Mouse (Mus musculus): ENCODE results near the gene Pigb.
"Not testable (repeated sequence)": the region's sequence is repeated elsewhere in the genome, so short reads cannot be mapped to it uniquely, and the experiment has no call there.

The Pigb gene

DNA sequence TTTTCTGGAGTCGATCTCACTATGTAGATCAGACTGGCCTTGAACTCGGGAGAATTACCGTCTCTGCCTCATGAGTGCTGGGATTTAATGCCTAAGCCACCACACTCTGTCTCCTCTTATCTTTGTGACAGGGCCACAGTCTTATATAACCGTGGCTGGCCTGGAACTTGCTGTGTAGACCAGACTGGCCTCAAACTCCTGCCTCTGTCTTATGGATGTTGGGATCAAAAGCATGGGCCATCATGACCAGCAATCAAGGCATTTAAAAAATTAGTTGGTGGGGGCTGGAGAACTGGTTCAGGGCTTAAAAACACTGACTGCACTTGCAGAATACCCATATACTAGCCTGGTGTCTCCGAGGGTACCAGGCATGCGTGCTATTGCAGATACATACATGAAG is at the start of gene Pigb:
Pigb (minus strand) TSS at position 299 of the 400 bp plus-strand sequence.
- DNase-seq, result no peak

DNA sequence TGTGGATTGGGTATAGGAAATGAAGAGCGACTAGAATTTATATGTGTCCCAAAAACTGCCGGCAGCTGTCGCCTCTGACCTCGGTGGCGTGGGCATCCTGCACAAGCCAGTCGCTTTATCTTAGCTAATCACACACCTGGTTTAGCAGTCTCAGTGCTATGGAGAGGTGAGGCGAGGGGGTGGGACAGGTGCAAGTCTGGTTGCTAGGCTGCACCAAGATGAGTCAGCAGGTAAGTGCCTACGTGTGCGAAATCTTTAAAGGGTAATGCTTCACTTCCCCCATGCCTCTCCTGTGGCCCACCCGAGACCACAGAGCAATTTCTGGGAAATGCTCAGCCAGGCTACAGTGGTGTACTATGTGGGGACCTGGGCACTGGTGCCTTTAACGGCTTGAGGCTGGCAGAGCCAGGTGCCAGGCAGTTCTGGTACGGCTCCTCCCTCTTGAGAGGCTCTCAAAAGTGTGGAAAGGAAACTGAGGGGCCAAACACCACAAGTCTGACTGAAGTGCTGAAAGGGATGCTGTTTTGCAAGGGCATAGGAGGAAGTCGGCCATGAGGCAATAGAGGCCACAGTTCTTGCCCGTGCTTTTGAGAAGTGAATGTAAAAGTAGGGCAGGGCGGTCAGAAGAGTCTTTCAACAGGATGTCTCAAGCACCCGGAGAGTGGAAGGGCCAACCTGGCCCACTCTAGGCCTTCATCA is 49.2 kb upstream of the Pigb start:
- DNase-seq, result peak; percentile 53

DNA sequence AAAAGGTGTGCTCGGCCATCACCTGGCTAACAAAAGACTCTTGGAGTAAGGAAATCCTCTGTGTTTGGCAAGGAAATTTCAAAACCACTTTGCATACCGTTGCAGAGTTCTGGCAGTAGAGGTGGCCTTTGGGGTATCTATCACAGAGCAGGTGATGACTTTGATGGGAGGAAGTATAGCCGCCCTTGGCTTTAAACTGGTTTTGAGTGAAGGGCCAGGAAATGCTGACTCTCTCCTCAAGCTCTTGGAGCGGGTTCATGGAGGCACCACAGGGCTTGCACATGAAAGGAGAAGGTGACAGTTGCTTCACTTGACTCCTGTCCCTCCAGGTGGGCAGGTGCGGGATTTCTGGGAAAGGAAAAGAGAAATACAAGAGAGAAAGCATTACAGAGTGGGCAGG is 47.4 kb upstream of the Pigb start:
- DNase-seq, result no peak

DNA sequence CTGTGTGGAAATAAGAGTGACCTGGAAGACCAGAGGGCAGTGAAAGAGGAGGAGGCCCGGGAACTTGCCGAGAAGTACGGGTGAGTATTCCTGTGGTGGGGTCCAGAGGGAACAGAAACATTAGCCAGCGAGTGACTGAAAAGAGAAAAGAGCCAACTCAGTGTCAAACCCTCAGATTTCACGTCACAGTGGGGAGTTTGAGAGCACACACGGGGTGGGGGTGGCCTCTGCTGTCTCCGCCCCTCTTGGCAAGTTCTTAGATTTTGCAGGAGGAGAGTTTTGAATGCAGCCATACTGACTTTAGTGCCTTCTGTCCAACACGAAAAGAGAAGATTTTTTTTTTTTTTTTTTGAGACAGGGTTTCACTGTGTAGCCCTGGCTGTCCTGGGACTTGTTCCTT is 46.9 kb upstream of the Pigb start:
- DNase-seq, result no peak

DNA sequence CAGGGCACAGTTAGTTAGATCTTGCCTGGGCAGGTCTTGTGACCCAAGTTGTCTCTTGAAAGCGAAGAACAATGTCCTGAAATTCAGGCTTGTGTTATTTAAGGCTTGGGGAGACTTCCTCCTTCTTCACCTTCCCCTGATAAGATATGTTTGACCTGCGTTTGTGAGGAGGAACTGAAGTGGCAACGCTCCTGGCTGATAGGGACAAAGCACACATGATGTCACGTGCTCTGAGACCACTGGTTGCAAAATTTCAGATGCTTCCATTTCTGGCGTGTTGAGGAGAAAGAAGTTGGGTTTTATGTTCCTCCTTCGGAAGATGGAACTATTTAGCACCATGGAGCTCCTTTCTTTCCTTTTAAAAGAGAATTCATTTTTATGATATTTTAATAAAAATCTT is 45.7 kb upstream of the Pigb start:
- DNase-seq, result no peak

DNA sequence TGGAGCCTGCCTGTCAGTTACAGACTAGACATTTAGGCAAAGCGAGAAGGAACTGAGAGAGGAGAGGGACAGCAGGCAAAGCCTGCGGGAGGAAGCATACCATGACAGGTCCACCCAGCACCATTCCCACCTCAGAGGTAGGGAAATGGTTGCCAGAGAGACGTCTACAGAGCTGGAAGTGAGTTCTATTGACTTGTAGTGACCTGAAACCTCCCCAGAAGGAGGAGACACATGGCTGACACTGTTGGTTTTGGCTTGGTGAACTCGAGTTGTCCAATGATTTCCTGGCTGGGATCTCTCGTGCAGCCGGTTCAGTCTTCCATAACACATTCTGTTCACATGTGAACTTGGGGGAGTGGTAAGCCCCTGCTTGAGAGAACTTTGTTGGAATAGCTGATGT is 43.8 kb upstream of the Pigb start:
- DNase-seq, result no peak

DNA sequence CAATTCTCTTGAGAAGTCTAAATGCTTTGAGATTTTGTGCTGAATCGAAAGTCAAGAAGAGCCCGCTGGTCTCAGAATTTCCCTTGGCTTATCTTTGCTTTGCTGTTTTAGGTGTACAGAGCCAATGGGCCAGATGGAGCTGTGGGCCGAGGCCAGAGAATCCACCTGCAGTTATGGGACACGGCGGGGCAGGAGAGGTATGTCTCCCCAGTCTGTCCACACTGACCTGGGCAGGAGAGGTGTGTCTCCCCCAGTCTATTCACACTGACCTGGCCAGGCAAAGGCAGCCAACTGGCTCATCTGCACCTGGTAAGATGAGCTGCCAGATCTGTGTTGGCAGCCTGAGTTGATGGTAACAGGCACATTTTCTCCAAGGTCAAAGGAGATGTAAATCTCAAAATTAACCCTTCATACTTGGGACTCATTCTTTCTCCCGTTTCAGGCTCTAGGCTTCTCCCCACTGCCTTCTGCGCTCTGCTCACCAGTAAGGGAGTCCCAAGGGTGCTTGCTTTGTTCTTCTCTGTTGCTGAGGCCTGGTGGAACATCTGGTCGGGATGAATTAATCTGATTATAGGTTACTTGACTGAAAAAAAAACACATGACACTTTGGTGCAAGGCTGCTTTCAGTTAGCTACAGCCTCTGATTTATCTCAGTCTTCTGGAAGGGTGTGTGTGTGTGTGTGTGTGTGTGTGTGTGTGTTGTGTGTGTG is 42.3 kb upstream of the Pigb start:
- no peak for DNase-seq

DNA sequence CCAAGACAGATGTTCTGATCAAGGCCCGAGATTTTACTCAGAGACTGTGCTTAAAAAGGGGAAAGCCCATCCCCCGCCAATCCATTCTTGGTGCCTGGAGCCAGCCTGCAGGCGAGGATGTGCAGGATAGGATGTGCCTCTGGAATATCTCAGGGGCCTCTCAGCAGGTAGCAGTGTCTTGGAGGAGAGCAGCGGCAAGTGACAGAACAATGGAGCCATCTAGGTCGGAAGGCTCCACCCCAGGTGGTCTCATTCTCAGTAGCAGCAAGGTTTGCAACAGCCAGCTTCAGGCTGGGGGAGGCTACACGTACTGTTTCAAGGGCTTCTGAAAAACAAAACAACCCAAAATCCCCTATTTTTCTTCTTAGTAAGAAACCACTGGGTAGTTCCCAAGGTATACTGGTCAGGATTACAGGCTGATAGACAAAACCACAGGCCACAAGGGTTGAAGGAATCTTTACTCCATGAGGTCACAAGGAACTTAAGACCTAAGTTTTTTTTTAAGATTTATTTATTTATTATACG is 39.7 kb upstream of the Pigb start:
- DNase-seq, result no peak

DNA sequence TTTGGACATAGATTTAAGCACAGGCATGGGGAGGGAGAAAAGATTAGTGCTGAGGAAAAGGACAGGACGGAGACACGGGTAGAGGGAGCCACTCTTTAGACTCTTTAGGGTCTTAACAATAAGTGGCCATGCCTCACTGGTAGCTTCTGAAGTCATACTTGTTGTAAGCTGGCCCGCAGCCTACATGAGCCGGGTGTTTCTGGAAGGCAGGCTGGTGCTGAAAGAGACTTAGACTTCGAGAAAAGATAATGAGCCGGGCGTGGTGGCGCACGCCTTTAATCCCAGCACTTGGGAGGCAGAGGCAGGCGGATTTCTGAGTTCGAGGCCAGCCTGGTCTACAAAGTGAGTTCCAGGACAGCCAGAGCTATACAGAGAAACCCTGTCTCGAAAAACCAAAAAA is 39.2 kb upstream of the Pigb start:
- not testable (repeated sequence) for DNase-seq

DNA sequence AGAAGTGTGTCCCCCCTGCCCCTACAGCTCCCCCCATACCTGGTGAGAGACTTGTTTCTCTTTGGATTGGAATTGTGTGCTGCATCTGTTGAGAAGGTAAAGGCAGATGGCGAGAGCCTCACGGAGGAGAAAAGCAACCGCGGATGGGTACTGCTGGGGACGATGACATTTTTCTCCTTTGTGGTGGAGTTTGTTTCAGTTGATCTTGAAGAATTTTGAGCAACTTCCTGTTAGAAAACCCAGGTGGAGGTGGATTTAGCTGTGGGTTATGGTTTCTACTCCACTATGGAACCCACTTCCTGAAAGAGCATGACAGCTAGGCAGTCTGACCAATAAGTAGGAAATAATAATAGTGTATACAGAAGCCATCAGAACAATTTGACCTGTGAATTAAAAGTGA is 33.0 kb upstream of the Pigb start:
- DNase-seq, result no peak

DNA sequence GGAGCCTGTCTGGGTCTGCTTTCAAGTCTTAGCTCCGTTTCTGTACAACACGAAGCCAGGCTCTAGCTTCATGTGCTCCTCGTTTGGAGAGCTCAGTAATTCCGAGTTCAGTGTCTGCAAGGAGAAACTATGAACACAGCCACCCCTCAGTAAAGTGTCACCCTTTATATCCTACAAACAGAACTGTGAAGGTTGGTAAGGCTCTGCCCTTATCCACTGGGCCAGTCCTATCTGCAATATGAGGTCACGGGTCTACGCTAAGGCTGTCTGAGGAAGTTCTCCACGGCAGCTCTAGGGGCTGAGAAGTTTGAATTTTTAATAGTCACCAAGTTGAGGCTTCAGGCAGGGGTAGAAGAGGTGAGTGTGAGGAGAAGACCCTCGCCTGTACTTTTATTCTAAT is 32.2 kb upstream of the Pigb start:
- no peak for DNase-seq

DNA sequence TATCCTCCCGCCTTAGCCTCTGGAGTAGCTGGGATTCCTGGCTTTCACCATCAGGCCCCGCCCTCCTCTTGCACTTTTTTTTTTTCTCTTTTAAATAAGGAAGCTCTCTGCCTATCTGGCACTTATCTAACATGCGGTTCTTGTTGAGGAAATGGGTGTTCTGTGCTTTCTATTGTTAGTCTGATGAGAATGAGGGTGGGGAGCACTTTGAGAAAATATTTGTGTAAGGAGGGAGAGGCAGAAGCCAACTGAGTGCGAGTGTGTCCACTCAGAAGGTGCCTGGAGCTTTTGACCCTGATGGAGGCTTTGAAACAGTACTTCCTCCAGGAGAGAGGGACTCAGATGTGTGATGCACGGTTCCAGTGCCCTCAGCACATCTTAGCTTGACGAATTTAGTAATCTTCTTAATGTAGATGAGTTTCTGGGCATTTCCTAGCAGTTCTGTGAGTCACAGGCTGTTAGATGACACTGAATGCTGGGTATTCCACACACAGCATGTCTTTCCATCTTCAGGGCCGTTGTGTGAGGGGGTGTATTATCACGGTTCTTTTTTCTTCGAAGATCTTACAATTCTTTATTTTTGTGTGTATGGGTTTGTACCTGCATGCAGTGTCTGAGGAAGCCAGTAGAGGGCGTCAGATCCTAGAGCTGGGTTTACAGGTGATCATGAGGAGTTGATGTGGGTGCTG is 30.9 kb upstream of the Pigb start:
- DNase-seq, result peak; percentile 50

DNA sequence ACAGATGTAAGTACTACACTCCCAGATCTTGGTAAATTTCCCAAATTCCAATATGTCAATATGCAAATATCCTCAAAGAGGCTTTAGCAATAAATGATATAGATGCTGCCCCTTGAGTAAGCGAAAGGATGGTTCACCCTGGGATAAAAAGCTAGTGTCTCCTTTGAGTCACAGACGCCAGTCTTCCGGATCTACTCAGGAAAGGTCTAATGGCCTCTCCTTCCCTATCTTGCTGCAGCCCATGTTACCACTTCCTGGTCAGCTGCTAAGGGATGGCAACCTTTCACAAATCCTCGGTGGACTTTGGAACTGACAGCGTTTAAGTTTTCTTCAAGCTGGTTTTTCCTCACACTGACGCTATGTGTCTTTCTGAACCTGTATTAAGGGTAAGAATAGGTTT is 28.5 kb upstream of the Pigb start:
- DNase-seq, result peak; percentile 27

DNA sequence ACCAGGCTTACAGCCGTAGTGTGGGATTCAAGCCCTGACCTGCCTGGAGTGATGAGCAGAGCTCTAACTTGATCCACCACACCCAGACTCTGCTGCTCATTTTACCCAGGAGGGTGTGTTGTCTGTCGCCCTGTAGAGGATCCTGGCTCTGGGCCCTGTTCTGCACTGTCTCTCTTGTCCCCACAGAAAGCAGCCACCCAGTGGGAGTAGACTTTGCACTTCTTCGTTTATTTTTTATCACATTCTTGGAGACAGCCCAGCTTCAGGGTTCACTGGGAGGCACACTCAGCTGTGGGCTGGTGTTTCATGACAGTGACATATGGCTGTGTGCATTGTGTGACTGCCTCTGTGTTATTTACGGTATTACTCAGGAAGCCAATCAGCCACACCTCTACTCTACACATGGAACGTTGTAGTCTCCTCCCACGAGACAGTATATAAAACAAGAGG is 28.1 kb upstream of the Pigb start:
- DNase-seq, result peak; percentile 70

DNA sequence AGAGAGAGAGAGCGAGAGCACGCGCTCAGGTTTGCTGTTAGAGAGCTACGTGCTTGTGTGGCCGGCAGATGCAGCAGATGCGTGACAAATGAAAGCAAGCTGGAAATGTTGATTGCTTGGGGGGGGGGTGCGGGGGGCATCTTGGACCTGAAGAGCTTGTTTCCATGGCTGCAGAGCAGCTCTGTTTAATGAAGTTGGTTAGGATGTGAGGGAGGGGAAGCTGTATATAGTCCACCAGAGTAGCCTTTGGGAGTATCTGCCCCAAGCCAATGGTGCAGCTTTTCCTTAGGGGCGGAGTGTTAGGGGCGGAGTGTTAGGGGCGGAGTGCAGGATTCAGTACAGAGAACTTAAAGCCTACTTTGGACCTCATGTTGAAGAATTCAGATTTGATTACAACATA is 26.9 kb upstream of the Pigb start:
- DNase-seq, result no peak

DNA sequence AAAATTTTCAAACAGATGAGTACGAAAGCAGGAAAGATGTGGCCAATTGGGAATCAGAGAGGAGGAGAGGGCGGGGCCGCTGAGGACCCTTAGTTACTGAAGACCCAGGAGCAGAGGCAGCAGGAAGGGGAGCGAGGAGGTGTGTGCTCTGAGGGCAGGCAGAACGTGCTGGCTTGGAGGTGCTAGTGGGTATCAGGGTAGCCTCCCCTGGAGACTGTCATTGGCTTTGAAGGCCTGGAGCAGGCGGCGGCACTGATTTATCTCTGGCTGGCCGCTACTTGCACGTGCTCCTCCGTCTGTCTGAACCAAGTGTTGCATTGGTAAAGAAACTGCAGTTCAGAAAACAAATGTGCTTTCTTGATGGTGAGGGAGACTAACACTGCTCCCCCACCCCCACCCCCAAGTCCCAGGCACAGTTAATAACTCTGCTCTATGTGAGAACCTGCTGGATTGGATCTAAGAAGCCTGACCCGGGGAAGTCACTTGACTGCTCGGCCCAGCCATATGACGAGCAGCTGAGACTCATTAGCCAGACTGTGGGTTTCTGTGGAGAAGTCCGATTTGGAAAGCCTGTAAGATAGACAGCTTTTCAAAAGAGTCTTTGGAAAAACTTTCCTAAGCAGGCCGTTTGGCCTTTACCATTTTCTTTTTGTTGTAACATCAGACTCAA is 23.6 kb upstream of the Pigb start:
- no peak for DNase-seq

DNA sequence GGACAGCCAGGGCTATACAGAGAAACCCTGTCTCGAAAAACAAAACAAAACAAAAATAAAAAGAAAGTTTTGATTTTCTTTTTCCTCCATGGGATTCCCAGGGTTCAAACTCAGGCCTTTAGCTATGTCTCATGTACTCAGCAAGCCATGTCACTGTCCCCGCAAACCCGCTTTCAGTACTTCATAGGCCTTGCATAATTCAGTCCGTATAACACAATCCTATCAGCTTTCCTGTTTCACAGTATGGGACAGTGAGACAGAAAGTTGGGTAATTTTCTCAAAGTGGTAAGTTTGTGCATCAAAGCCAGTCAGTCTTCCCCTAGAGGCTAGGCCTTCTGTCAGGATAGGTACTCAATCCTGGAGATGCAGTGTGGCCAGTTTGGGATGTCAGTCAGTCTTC is 19.0 kb upstream of the Pigb start:
- DNase-seq, result no peak

DNA sequence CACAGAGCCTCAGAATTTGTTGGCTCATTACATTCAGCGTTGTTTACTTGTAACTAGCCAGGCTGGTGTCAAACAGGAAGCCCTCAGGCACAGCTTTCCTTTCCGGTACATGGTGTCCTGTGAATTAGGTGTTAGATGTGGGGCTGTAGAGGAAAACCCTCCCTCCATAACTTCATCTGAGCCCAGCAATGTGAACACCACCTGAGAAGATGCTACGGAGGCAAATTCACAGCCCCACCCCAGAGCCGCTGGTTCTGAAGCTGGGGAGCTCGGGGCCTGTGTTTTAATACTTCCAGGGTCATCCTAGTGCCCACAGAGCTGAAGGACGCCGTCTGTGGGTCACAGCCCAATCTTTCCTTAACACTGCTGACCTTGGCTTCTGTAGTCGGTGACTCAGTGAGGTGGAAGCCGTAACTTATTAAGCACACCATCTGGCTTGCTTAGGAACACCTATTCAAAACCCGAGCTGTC is 15.3 kb upstream of the Pigb start:
- no peak for DNase-seq

DNA sequence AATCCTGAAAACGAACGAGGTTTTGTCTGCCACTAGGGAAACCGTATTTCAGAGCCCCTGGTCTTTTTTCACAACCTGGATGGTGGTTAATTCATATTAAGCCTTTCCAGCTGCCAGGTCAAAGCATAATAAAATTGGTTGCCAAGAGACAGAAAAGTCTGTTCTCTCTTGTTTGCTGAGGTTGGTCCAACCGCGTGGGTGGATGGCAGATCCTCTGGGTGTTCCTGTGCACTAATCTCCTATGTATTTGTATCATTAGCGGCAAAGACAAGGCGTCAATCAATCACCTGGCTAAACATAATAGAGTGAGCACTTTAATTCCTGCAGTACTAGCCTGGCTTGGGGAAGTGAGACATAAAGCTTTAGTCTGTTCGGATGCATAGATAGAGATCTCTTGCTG is 10.4 kb upstream of the Pigb start:
- no peak for DNase-seq

DNA sequence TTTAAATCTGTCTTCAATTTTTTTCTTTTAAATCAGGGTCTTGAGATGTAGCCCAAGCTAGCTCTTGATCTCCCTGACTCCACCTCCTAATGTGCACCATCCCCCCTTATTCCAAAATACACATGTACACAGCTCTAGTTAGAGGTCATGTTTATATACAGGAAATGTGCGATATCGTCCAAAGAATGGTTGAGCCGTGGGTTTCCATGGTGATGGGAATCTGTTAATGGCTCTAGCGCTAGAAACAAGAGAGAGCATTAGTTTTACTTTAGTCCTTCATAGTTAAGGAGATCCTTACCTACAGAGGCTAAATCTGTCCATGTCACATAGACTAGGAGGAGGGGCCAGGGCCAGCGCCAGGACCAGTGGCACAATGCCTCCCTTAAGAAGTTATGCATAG is 9.7 kb upstream of the Pigb start:
- DNase-seq, result no peak

DNA sequence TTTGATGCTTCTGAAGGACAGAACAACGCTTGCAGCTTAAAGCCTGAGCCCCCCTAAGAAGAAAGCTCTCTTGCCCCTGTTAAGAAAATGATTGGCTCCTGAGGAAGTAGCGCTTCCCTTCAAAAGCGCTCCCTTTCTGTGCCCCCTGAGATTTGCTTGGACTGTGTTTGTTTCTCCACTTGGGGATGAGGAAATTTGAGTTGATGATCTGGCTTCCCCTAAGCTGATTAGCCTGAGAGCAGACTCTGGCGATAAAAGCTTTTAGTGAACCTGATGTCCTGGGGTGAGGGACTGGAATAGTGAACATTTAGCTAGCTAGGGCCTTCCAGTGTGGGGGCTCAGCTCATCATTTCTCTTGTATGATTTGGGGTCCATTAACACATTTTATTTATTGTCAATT is 8.7 kb upstream of the Pigb start:
- no peak for DNase-seq

DNA sequence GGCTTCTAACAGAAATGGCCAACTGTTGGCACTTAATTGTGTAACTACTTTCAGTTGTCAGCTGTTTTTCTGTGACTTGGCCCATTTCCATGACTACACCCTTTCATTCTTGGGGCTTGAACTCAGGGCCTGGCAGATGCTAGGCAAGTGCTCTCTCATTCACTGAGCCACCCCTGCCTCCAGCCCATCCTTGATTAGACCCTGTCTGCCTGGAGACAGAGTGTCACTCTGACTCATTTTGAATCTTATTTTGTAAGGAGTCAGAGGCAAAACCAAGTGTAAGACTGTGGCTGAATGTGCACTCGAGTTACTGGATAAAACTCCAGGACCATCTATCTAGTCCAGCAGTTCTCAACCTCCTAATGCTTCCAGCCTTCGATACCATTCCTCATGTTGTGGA is 7.7 kb upstream of the Pigb start:
- no peak for DNase-seq

DNA sequence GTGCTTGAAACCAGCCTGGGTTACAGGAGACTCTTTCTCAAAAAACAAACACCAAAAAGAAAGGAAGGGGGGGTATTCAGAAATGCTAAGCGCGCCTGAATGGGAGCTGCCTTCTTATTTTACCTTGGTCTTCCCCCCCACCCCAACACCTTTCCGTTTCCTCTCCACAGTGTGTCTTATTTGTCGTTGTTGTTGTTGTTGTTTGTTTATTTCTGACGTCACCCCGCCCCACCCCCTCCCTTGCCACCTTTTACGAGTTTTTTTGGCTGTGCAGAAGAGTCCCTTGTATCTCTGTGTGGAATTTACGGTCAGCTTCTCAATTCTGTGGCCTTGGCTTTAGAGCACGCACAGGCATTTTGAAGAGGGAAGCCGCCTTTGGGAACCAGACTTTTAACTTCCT is 5.5 kb upstream of the Pigb start:
- no peak for DNase-seq

Data from lung, postnatal 14 days (tissue).